Mouse (Mus musculus): ENCODE results near the gene Tpmt.

Gene Tpmt

DNA sequence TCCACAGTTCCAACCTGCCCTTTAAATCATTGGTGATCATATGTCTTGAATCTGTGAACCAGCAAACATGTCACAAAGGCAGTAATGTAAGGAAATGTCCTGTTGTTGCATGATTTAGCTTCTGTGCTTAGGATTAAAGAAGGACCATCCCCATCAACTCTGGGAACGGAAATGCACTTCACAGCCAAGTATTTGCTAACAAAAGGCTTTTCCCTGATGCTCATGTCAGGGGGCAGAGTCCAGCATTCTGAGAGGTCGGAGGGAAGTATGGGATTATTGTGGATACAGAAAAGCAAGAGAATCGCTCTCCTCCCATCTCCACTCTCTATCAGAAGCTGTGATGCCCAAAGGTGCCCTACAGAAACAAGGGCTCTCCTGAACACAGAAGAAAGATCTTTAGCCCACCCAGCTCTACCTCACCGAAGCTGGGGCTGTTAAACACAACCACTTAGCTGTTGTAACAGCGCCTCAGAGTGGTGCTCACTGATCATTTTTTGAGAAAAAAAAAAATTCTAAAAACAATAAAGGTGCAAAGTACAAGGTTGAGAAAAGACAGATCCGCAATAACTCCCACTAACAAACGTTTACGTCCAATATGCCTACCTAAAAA lies 2.4 kb downstream of the Tpmt start:
- DNase-seq (ENCODE audit: low read depth), result no peak

DNA sequence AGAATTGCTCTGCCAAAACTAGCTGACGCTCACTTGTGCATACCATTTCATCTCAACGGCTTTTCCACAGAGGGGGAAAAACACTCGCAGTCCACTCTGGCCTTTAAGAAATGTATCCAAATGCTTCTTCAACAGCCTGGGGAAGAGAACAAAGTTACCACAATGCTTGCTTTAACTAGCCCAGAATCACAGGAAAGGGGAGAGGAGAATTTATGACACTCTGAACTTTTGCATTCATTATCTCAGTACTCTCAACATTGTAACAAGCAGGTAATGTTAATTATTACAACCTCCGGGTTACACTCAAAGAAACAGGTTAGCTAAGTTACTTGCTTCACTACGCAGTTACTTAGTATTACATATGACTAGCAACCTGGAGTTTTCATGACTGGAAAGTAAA lies 4.5 kb downstream of the Tpmt start:
- DNase-seq (ENCODE audit: low read depth), result no peak

DNA sequence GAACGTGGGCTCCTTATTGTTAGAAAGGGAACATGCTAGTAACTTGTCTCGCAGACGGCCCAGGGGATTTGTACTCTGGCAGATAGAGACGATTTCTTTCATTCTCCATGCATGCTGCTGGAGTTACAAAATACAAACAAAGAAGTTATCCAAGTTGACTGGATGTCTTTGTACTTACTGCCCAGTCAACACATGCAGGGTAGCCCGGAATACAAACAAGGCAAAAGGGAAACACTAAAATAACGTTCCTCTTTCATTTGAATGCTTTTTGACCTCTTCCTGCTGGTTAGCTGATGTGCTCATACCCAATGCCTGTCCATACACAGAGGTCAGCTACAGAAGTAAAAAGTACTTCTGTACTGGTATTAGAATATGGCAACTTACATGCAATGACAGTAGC lies 6.6 kb downstream of the Tpmt start:
- no peak for DNase-seq (ENCODE audit: low read depth)

DNA sequence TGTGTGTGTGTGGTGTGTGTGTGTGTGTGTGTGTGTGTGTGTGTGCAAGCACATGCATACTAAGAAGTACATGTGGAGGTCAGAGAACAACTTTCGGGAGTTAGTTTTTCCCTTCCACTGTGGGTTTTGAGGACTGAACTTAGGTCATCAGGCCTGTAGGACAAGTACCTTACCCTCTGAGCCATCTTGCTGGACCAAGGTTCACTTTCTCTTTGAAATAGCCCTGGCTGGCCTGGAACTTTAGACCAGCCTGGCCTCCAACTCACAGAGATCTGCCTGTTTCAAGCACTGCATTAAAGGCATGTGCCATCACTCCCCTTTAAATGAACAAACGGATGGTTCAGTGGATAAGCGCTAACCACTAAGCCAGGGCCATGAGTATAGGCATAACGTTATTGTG lies 10.9 kb downstream of the Tpmt start:
- DNase-seq (ENCODE audit: low read depth), result no peak

DNA sequence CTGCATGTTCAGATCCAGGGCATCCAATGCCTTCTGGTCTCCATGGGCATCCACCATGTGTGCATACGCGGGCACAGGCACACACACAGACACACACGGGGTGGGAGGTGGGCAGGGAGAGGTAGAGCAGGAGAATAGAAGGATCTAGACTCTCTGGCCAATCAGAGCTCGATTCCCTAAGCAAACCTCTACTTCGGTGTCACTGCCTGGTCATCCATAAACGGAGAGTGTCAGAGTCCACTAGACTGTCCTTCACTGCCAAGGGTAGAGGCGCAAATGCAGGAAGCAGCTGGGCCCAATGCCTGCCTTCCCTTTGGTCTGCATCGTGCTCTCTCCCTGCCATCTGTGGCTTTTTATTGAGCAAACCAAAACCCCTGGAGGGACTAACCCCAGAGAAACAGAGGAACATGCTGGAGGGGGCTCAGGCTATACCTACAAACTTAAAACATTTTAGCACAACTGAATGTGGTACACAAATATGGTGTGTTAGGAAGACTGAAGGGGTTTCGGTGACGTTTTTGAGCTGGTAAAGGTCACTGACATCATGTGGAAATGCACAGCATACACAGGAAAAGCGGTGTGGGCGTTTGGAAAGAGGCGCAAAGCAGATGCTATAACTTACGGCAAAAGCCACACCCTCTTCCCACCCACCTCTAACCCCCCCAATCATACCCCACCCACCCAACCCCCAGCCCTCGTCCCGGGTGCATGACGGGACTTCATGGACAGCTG lies 14.0 kb downstream of the Tpmt start:
- no peak for DNase-seq (ENCODE audit: low read depth)

DNA sequence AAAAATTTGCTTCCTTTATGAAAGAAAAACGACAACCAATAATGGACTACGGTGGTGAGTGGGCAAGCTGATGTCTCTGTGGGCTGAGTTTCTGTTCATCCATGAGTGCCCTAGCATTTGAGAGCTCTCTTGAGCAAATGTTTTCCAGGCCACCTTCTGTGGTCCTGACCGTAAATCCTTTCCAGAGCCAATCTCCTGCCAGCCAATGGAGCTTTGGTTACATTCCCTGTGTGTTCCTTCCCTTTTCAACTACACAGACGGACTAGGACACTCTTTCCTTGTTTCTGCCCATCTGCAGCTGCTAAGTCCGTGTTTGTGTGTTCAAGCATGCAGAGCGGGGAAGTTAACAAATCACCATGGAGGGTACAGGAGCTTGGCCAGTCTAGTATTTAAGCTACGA lies 23.7 kb downstream of the Tpmt start:
- DNase-seq (ENCODE audit: low read depth), result no peak

DNA sequence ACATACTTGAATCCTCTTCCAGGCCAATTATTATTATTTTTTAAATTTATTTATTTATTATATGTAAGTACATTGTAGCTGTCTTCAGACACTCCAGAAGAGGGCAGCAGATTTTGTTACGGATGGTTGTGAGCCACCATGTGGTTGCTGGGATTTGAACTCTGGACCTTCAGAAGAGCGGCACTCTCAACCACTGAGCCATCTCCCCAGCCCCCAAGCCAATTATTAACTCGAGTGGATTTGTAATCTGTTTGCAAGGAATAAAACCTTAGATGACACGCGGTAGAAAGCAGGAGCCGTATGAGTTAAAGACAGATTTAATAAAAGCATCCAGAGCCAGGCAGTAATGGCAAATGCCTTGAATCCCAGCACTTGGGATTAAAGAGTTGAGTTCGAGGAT lies 24.8 kb downstream of the Tpmt start:
- no peak for DNase-seq (ENCODE audit: low read depth)

DNA sequence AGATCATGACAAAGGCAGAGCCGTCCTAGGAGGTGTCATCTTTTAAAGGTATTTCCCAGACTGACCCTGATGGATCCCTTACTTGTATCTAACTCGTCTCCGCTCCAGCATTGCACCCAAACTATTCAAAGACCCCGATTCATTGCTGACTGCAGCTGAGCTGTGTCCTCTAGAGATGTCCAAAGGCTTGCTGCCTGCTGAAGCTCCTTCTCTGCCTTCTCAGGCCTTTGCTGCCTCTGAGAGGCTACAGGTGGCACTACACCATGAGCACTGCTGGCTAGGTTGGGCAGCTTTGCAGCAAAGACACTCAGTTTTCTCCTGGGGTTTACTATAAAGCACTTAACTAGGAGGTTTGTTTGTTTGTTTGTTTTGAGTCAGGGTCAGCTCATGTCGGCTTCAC lies 27.3 kb downstream of the Tpmt start:
- DNase-seq (ENCODE audit: low read depth), result no peak

DNA sequence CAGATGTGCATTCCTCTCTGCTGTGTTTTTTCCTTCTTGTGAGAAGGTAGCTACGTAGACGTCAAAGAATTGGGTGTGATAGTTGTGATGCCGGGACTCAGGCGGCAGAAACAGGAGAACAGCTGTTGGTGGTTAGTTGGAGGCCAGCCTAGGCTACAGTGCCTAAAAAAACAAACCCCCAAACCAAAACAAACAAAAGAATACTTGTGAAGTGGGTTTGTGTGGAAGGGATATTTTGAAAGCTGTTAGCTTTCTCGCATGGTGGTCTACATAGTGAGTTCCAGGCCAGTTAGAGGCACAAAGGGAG lies 29.4 kb downstream of the Tpmt start:
- no peak for DNase-seq (ENCODE audit: low read depth)

DNA sequence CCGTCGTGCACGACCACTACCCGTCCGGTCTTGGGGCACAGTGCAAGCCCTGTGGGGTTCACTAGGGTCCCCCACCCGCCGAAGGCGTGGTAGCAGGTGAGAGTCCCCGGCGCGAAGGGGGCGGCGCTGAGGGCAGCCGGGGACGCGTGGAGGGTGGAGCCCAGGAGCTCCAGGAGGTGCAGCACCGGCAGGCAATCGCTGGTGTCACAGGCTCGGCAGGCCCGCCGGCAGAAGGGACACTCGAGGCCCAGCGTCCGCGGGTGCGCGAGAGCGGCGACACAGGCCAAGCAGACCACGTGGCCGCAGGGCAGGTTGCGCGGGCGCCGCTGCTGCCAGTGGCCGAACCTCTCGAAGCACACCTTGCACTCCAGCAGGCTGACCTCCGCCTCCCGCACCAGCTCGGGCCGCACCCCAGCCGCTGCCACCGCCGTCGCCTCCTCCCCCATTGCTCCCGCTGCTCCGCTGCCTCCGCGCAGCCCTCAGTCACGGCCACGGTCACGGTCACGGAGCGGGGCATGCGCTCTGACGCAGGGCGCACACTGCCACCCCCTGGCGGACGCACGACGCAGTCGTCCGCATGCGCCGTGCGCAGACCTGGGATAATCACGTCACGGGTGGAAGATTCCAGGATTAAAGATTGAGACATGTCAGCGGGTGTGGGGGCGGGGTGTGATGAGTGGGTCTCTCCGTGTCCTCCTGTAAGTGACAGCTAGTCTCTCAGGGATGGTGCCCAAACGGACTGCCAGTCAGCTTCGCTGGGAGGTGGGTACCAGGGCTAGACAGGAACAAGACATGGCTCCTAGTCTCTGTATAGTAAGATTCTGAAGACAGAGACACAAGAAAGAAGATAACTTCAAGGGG lies 30.0 kb downstream of the Tpmt start, which contains the start of gene Nhlrc1:
Gene Nhlrc1, minus strand, starts transcription at position 517 of the 861 bp plus-strand sequence.
- no peak for DNase-seq (ENCODE audit: low read depth)

DNA sequence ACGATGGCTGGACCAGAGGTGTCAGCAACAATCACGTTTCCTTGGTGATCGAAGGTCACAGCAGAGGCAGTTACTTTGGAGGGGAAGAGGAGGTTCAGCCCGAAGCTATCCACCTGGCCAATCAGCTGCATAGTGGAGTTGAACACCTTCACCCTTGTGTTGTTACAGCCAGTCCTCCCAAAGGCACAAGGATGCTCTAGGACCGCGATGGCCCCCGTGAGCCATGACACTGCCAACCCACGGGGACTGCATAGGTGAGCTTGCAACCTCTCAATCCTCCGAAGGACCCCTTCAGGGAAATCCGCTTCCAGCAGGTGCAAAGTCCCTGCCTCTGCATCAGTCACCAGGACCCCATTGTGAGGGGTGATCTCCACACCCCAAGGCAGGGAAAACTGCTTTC lies 30.8 kb downstream of the Tpmt start:
- no peak for DNase-seq (ENCODE audit: low read depth)

DNA sequence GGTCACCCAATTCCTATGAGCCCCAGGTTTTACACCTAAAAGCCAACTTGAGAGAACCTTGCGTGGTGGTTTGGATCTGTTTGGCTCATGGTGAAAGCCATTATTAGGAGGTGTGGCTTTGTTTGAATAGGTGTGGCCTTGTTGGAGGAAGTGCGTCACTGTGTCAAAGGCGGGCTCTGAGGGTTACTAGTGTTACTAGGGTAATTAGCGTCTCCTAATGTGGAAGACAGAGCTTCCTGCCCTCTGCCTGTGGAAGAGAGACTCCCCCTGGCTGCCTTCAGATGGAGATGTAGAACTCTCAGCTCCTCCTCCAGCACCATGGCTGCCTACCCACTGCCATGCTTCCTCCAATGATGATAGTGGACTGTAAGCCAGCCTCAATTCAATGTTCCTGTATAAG lies 42.9 kb downstream of the Tpmt start:
- DNase-seq (ENCODE audit: low read depth), result no peak

DNA sequence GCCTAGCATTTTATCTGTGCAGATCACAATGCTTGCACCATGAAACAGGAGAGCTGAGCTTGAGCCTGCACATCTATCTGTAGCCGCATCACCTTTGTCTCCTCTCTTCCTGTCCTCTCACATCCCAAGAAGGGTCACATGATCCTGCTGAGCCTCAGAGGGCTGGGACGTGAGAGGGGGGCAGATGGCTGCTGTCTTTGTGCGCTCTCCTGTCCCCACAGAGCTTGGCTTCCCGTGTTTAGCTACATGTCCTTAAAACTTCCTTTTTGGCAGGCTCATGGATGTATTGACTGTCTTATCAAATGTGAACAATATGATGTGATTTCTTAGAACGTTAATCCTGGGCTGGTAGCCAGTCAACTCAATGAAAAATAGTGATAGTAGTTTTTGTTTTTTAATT lies 45.0 kb downstream of the Tpmt start:
- no peak for DNase-seq (ENCODE audit: low read depth)

DNA sequence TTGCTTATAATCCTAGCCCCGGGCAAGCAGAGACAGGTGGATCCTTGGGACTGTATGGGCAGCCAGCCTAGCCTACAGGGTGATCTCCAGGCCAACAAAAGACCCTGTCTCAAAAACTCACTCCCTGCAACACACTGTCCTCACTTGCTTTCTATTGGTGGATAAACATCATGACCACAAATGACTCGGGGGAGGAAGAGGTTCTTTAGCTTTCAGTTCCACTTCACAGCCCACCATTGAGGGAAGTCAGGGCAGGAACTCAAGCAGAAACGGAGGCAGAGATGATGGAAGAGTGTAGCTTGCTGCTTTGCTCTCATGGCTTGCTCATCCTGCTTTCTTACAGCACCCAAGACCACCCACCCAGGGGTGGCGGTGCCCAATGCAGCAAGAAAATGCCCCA lies 47.2 kb downstream of the Tpmt start:
- no peak for DNase-seq (ENCODE audit: low read depth)

DNA sequence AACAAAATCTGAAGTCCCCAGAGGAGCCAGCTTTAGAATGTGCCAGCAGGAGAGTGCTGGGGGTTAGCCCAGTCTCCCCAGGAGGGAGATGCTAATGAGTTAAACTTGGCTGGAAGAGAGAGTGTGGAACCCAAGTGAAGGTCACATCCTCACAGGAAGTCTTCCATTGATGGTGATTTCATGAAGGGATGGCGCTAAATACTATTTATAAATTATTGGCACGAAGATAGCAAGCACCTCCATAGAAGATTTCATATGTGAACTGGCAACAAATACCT lies 51.3 kb downstream of the Tpmt start:
- no peak for DNase-seq (ENCODE audit: low read depth)

DNA sequence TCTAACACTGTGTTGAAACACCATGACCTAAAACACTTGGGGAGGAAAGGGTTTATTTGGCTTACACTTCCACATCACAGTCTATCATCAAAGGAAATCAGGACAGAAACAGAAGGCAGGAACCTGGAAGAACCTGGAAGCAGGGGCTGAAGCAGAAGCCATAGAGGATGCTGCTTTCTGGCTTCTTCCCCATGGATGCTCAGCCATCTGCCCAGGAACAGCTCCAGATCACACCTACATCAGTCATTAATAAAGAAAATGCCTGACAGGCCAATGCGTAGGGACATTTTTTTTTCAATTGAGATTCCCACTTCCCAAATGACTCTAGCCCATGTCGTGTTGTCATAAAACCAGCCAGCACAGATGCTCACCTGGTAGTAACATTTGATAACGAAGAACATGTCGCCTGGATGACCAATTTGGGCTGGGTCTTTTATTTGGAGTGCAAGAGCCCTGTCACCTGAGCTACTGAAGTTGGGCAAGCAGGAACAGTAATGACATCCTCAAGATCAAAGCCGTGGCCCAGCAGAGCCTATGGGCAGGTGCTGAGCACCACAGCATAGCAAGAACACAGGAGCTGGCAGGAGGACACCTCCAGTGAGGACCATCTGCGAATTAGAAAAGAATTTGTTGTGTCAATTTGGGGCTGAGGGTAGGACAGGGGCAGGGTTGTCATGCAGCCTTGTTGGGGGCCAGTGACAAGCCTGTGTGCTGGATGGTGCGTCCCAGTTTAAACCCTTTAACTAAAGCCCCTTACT lies 51.8 kb downstream of the Tpmt start:
- DNase-seq (ENCODE audit: low read depth), result no peak

DNA sequence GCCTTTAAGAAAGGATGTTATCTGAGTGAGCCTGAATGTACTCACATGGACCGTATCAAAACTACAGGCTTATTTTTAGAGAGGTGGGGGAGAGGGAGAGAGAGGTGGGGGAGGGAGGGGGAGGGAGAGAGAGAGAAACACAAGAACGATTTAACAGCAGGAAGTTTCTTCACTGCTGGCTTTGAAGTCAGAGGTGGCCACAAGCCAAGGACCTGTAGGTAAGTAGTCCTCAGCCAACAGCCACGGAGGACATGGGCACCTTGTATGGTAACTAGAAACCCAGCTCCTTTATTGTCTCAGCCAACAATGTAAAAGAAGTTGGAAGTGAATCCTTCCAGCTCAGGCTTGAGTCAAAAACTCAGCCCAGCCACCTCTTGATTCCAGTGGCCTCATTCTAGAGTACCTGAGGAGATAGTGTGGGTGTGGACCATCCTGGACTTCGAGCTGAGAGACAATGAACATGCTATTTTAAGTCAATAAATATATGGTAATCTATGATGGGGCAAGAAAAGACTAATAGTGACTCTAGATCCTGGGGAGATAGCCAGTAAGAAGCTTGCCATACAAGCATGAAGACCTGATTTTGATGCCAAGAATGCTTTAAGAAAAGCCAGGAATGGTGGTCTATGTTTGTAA lies 54.0 kb downstream of the Tpmt start:
- DNase-seq (ENCODE audit: low read depth), result no peak

DNA sequence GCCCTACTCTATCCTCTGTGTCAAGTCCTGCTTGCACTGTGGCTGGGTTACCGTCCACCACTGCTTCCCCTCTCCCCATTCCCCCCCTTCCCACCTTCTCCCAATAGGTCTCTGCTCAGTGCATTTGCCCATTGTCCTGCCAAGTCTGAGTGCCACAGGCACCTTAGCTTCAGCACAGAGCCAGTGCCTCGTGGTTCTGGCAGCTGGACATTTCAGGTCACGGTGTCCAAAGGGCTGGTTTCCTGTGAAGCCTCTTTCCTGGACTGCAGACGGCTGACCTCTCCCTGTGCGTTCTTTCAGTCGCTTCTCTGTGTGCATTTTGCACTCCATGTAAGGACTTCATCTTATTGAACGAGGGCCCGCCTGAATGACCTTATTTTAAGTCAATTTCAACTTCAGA lies 56.6 kb downstream of the Tpmt start:
- DNase-seq (ENCODE audit: low read depth), result no peak

DNA sequence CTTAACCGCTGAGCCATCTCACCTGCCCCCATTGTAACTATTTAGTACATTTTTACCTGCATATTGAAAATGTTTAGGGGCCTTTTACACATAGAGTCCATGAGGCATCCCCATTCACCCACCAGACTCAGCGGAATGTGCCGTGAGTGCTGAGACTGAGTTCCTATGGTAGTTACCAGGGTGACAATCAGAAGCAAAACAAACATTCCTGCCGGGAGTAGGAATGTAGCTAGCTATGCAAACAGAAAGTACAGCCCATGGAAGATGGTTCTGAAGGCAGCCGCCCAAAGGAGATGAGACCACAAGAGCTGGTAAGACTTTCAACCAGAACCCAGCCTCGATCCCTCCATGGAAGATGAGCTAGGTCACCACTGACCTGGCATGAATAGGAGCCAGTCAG lies 58.3 kb downstream of the Tpmt start:
- no peak for DNase-seq (ENCODE audit: low read depth)

DNA sequence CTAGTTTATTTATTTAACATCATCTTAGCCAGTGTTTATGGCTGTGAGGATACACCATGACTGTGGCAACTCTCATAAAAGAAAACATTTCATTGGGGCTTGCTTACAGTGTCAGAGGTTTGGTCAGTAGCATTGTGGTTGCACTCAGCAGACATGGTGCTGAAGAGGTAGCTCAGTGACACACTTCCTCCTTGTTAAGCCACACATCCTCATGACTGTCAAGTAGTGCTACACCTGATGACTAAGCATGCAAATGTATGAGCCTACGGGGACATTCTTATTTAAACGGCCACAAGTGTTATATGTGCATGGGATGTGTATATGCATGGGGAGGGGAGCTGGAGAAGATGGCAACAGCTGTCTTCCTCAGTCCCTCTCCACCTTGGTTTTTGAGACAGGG lies 60.7 kb downstream of the Tpmt start:
- no peak for DNase-seq (ENCODE audit: low read depth)

DNA sequence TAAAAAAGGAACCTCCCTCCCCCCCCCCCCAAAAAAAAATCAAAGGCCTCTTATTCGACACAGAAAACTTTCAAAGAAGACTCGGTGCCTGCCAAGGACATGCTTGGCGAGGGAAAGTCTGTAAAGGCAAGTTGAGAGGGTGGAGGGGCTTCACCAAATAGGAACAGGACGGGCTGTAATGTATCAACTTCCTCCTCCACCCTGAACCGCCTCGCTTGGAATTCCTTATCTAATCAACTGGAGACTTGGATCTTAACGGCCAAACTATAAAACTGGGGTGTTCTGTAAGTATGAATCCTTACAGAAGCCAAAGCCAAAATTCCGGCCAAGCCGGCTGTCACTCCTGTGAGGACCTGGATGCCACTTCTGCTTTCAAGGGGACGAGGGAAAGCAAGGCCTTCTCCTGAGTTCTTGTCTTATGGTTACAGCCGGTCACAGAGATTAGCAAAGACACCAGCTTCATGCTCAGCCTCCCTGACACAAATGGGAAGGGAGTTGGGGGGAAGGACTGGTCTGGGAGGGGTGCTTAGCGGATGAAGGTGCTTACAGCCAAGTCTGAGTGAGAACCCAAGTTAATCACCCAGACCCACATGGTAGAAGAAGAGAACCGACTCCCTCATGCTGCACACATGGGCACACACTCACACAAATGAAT lies 64.6 kb downstream of the Tpmt start:
- no peak for DNase-seq (ENCODE audit: low read depth)

DNA sequence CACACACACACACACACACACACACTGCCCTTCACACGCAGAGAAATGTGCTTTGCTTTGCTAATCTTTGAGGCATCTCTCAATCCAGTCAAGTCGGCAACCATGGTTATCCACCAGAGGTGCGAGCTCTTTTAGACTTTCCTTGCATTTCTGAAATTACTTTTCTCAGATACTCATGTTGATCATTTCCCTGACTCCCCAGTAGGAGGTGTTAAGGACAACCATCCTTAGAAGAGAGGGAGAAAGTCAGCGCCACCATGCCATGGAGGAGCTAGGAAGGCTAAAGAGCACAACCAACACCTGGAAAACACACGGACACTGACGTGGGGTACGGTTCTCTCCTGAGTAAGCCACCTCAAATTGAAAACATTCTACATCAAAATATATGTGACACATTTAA lies 68.0 kb downstream of the Tpmt start:
- DNase-seq (ENCODE audit: low read depth), result no peak
